Mouse (Mus musculus): ENCODE results near the gene Shc1.
A peak's percentile ranks its signal among the peaks of the same experiment; 100 is the strongest.

Gene Shc1

GRCm38 (mm10) chr3:89386438-89387420 lies 31.5 kb upstream of the Shc1 start:
- DNase-seq (ENCODE audit: low read depth, low spot score): no peak
- H3K36me3 ChIP-seq (ENCODE audit: control insufficient read depth, insufficient read depth, low read length, poor library complexity, severe bottlenecking): no peaks in the 10 kb centered on the region; the same call in 1 of the 2 replicates
- no peaks in the 10 kb centered on the region for H3K27me3 ChIP-seq (ENCODE audit: control insufficient read depth, insufficient read depth, low read length, poor library complexity, severe bottlenecking)

- no peaks in the 10 kb centered on the region for H3K27me3 ChIP-seq (ENCODE audit: control insufficient read depth, insufficient read depth, low read length, poor library complexity, severe bottlenecking)
- no peak for DNase-seq (ENCODE audit: low read depth, low spot score)
Measured at GRCm38 (mm10) chr3:89387632-89388031, 30.6 kb upstream of the Shc1 start.

GRCm38 (mm10) chr3:89388134-89388881 lies 29.9 kb upstream of the Shc1 start:
- no peak for DNase-seq (ENCODE audit: low read depth, low spot score)
- Histone ChIP-seq H3K36me3 (ENCODE audit: control insufficient read depth, insufficient read depth, low read length, poor library complexity, severe bottlenecking) (no peaks in the 10 kb centered on the region; the same call in 1 of the 2 replicates), H3K27me3 (ENCODE audit: control insufficient read depth, insufficient read depth, low read length, poor library complexity, severe bottlenecking) (no peaks in the 10 kb centered on the region)

More at GRCm38 (mm10) chr3:89387632-89388031, 30.6 kb upstream of the Shc1 start:
- no peaks in the 10 kb centered on the region; the same call in 1 of the 2 replicates for H3K36me3 ChIP-seq (ENCODE audit: control insufficient read depth, insufficient read depth, low read length, poor library complexity, severe bottlenecking)

GRCm38 (mm10) chr3:89388901-89389740 lies 29.1 kb upstream of the Shc1 start:
- H3K36me3 ChIP-seq (ENCODE audit: control insufficient read depth, insufficient read depth, low read length, poor library complexity, severe bottlenecking): no peaks in the 10 kb centered on the region; the same call in 1 of the 2 replicates
- H3K27me3 ChIP-seq (ENCODE audit: control insufficient read depth, insufficient read depth, low read length, poor library complexity, severe bottlenecking): no peaks in the 10 kb centered on the region
- DNase-seq (ENCODE audit: low read depth, low spot score): peak; percentile 82

GRCm38 (mm10) chr3:89390111-89390515 lies 28.1 kb upstream of the Shc1 start:
- peak; percentile 36 for DNase-seq (ENCODE audit: low read depth, low spot score)

GRCm38 (mm10) chr3:89390699-89391662 lies 27.3 kb upstream of the Shc1 start:
- no peaks in the 10 kb centered on the region for H3K36me3 ChIP-seq (ENCODE audit: control insufficient read depth, insufficient read depth, low read length, poor library complexity, severe bottlenecking)
- no peaks in the 10 kb centered on the region; the same call in 1 of the 2 replicates for H3K27me3 ChIP-seq (ENCODE audit: control insufficient read depth, insufficient read depth, low read length, poor library complexity, severe bottlenecking)
- DNase-seq (ENCODE audit: low read depth, low spot score): peak; percentile 49

More at GRCm38 (mm10) chr3:89390111-89390515, 28.1 kb upstream of the Shc1 start:
- Histone ChIP-seq H3K36me3 (ENCODE audit: control insufficient read depth, insufficient read depth, low read length, poor library complexity, severe bottlenecking) (no peaks in the 10 kb centered on the region), H3K27me3 (ENCODE audit: control insufficient read depth, insufficient read depth, low read length, poor library complexity, severe bottlenecking) (no peaks in the 10 kb centered on the region; the same call in 1 of the 2 replicates)

- peak; percentile 25 for DNase-seq (ENCODE audit: low read depth, low spot score)
- no peaks in the 10 kb centered on the region; the same call in 1 of the 2 replicates for H3K27me3 ChIP-seq (ENCODE audit: control insufficient read depth, insufficient read depth, low read length, poor library complexity, severe bottlenecking)
- no peaks in the 10 kb centered on the region for H3K36me3 ChIP-seq (ENCODE audit: control insufficient read depth, insufficient read depth, low read length, poor library complexity, severe bottlenecking)
Measured at GRCm38 (mm10) chr3:89391663-89392511, 26.4 kb upstream of the Shc1 start.

GRCm38 (mm10) chr3:89392871-89393311 lies 25.4 kb upstream of the Shc1 start:
- Histone ChIP-seq H3K36me3 (ENCODE audit: control insufficient read depth, insufficient read depth, low read length, poor library complexity, severe bottlenecking) (no peaks in the 10 kb centered on the region), H3K27me3 (ENCODE audit: control insufficient read depth, insufficient read depth, low read length, poor library complexity, severe bottlenecking) (no peaks in the 10 kb centered on the region; the same call in 1 of the 2 replicates)
- DNase-seq (ENCODE audit: low read depth, low spot score): no peak

- DNase-seq (ENCODE audit: low read depth, low spot score): peak; percentile 95
- no peaks in the 10 kb centered on the region for H3K36me3 ChIP-seq (ENCODE audit: control insufficient read depth, insufficient read depth, low read length, poor library complexity, severe bottlenecking)
- no peaks in the 10 kb centered on the region; the same call in 1 of the 2 replicates for H3K27me3 ChIP-seq (ENCODE audit: control insufficient read depth, insufficient read depth, low read length, poor library complexity, severe bottlenecking)
Measured at GRCm38 (mm10) chr3:89393605-89394004, 24.6 kb upstream of the Shc1 start.

- peak; percentile 60 for DNase-seq (ENCODE audit: low read depth, low spot score)
- no peaks in the 10 kb centered on the region; the same call in 1 of the 2 replicates for H3K27me3 ChIP-seq (ENCODE audit: control insufficient read depth, insufficient read depth, low read length, poor library complexity, severe bottlenecking)
- no peaks in the 10 kb centered on the region for H3K36me3 ChIP-seq (ENCODE audit: control insufficient read depth, insufficient read depth, low read length, poor library complexity, severe bottlenecking)
Measured at GRCm38 (mm10) chr3:89394006-89394893, 24.0 kb upstream of the Shc1 start, which contains the start of gene Zbtb7b. Gene Zbtb7b (minus strand): TSS chr3:89394776.

- Histone ChIP-seq H3K27me3 (ENCODE audit: control insufficient read depth, insufficient read depth, low read length, poor library complexity, severe bottlenecking) (no peaks in the 10 kb centered on the region; the same call in 1 of the 2 replicates), H3K36me3 (ENCODE audit: control insufficient read depth, insufficient read depth, low read length, poor library complexity, severe bottlenecking) (no peaks in the 10 kb centered on the region)
- DNase-seq (ENCODE audit: low read depth, low spot score): peak; percentile 56
Measured at GRCm38 (mm10) chr3:89394894-89395256, 23.4 kb upstream of the Shc1 start.

GRCm38 (mm10) chr3:89395419-89395805 lies 22.8 kb upstream of the Shc1 start:
- Histone ChIP-seq H3K27me3 (ENCODE audit: control insufficient read depth, insufficient read depth, low read length, poor library complexity, severe bottlenecking) (no peaks in the 10 kb centered on the region; the same call in 1 of the 2 replicates), H3K36me3 (ENCODE audit: control insufficient read depth, insufficient read depth, low read length, poor library complexity, severe bottlenecking) (no peaks in the 10 kb centered on the region)
- DNase-seq (ENCODE audit: low read depth, low spot score): no peak
